In the genomic region with DNA sequence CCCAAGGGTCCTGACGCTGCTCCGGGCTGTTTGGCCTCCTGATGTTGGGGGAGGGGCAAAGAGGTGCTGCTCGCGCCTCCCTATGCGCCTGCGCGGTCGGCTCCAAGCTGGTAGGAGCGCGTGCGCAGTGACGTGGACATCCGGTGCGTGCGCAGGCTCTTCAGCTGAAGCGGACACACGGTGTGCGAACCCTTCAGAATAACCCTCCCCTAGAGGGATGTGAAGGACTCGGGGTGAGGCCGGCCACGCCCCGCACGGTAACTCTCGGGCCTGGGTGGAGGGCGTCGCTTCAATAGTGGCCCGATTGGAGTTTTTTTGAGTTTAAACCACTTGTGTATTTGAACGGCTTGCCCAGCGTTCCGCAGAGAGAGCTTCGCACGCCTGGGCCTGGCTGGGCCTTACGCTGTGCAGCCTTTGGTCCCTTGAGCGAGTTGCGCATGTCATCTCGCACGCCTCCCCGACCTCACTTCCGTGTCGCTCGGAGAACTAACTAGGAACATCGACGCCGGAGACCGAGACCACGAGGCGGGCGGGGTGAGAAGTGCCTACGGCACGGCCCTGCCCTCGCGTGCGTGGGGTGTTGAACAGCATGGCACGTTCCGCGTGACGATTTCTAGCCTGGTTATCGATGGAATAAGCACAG, we compare ENCODE assay signal across 8 mouse cellular contexts. TPM values are rescaled to one million over a fixed set of nuclear protein-coding genes. Genes with fewer than 3 reads are reported as not detected.
DNase-seq lines count a peak whose midpoint lies in the region; ATAC-seq lines count a peak whose summit lies in the region.

TSS of gene Mga (plus strand) at position 139 of the 643 bp plus-strand sequence.

- H3K9ac ChIP-seq in intestine, embryonic 14.5 days (ENCODE audit: low read length) = peak within 1 kb of the TSS; percentile 58

- under 1% methylated on average over 58 of the region's 58 CpGs for whole genome bisulfite sequencing in intestine, embryonic 14.5 days

- intact Hi-C loops in left cerebral cortex, postnatal 14 days (cut with DNase I) = loop anchor here (1.0 kb wide), 1 partner anchor 24 kb away; no protein-coding TSS in a partner anchor

- H3K27ac ChIP-seq in intestine, embryonic 14.5 days (ENCODE audit: low read depth) = peak within 1 kb of the TSS; percentile 90

- no peaks in the 10 kb centered on the region for H3K9me3 ChIP-seq in intestine, embryonic 14.5 days (ENCODE audit: control insufficient read depth, low read length)

- H3K27me3 ChIP-seq in intestine, embryonic 14.5 days (replicated peaks; ENCODE audit: control insufficient read depth, insufficient read depth, low read length) = no peaks in the 10 kb centered on the region

- peak; percentile 94 for DNase-seq in adrenal gland, adult 18-20 months (ENCODE audit: low spot score in 2 of 2)
- DNase-seq in embryo, embryonic 11 days = peak; percentile 100
- peak; percentile 92 for DNase-seq in gastrocnemius, postnatal 25 days
- DNase-seq in intestine, embryonic 14.5 days (ENCODE audit: low spot score) = peak; percentile 96
- DNase-seq in left cerebral cortex, postnatal 14 days (ENCODE audit: low spot score in 2 of 2) = peak; percentile 97
- DNase-seq in mesoderm, embryonic 11.5 days (ENCODE audit: low read depth, low spot score) = peak; percentile 99
- peak; percentile 91 for DNase-seq in right cerebral cortex, postnatal 36 days (ENCODE audit: low spot score in 2 of 2)
- peak; percentile 95 for DNase-seq in yolk sac, embryonic 10.5 days (ENCODE audit: low spot score)

- H3K36me3 ChIP-seq in intestine, embryonic 14.5 days (ENCODE audit: control insufficient read depth, insufficient read depth, low read length) = peaks cover 2% of the 10 kb centered on the region; the same call in 1 of the 2 replicates

- ATAC-seq in intestine, embryonic 14.5 days (replicated peaks; ENCODE audit: low FRiP score, low TSS enrichment, low read depth) = peak; percentile 98

- H3K4me1 ChIP-seq in intestine, embryonic 14.5 days (replicated peaks; ENCODE audit: control insufficient read depth, insufficient read depth, low read length) = no peaks in the 10 kb centered on the region; the same call in 1 of the 2 replicates

- peak within 1 kb of the TSS; percentile 92 for H3K4me2 ChIP-seq in intestine, embryonic 14.5 days (ENCODE audit: low read length)

- H3K4me3 ChIP-seq in intestine, embryonic 14.5 days (ENCODE audit: low read depth, low read length) = peak within 1 kb of the TSS; percentile 66

RNA-seq across cellular contexts. Expression of gene Mga, which starts in this region (rescaled TPM):
- total RNA-seq in adrenal gland, adult 18-20 months (2021) = 10 to 100 TPM; 38.8 to 45.0 TPM
- 10 to 100 TPM; 24.3 to 34.5 TPM for total RNA-seq in gastrocnemius, postnatal 25 days (2021)
- 36.4 and 40.1 TPM in 2 replicates for polyA plus RNA-seq in intestine, embryonic 14.5 days (2014; fragmentation: Nextera tagmentation; extraction: Ambion mirVana)
- total RNA-seq in left cerebral cortex, postnatal 14 days (2021) = 10 to 100 TPM; 57.9 to 65.6 TPM

Comparison
In these comparisons a context has a peak if more than half of its experiments do, and no peak if none do; other contexts are left out.
1. Peak in every context shown above with its lines: DNase-seq, ATAC-seq, H3K4me3 ChIP-seq and H3K27ac ChIP-seq.